Mouse (Mus musculus) NIH3T3 (cell line): ENCODE measurements at regions not wholly inside any gene's neighbourhood (a gene's known extent, or its start where the extent isn't known, plus 50 kb on each side); places are given as distances from the start of the nearest gene placed in this dataset.
A peak's percentile ranks its signal among the peaks of the same experiment; 100 is the strongest.

Source experiments
- DNase-seq: peaks from one replicate; pipeline ENCODE4 v3.0.0-alpha.2; 2012; ENCODE audit warnings: low read depth

- DNase-seq, result no peak
Measured at GRCm38 (mm10) chr13:111940275-111940674, 131.5 kb upstream of the Map3k1 start.

GRCm38 (mm10) chr13:111940796-111941513 is 132.2 kb upstream of the Map3k1 start:
- DNase-seq, result no peak

GRCm38 (mm10) chr13:111941946-111942345 is 133.2 kb upstream of the Map3k1 start:
- no peak for DNase-seq

GRCm38 (mm10) chr13:111943392-111944088 is 134.7 kb upstream of the Map3k1 start:
- DNase-seq, result no peak

- no peak for DNase-seq
Measured at GRCm38 (mm10) chr13:111944089-111944406, 135.3 kb upstream of the Map3k1 start.

GRCm38 (mm10) chr13:111946271-111946670 is 137.5 kb upstream of the Map3k1 start:
- DNase-seq, result no peak

- peak; percentile 3 for DNase-seq
Measured at GRCm38 (mm10) chr13:111946811-111947210, 138.0 kb upstream of the Map3k1 start.

- DNase-seq, result no peak
Measured at GRCm38 (mm10) chr13:111948395-111948794, 139.6 kb upstream of the Map3k1 start.

- DNase-seq, result no peak
Measured at GRCm38 (mm10) chr13:111950042-111950441, 141.2 kb upstream of the Map3k1 start.

GRCm38 (mm10) chr13:111953860-111954519 is 145.2 kb upstream of the Map3k1 start:
- no peak for DNase-seq

GRCm38 (mm10) chr13:111954520-111954884 is 145.7 kb upstream of the Map3k1 start:
- DNase-seq, result no peak

- DNase-seq, result no peak
Measured at GRCm38 (mm10) chr13:111957118-111957517, 148.3 kb upstream of the Map3k1 start.

GRCm38 (mm10) chr13:111957674-111958273 is 149.0 kb upstream of the Map3k1 start:
- DNase-seq, result no peak

- DNase-seq, result no peak
Measured at GRCm38 (mm10) chr13:111958421-111958820, 149.6 kb upstream of the Map3k1 start.

- DNase-seq, result no peak
Measured at GRCm38 (mm10) chr13:111960036-111960435, 151.2 kb upstream of the Map3k1 start.

- no peak for DNase-seq
Measured at GRCm38 (mm10) chr13:111961423-111961822, 152.6 kb upstream of the Map3k1 start.

- no peak for DNase-seq
Measured at GRCm38 (mm10) chr13:111962155-111962554, 153.4 kb upstream of the Map3k1 start.

GRCm38 (mm10) chr13:111966113-111966512 is 157.3 kb upstream of the Map3k1 start:
- DNase-seq, result no peak

GRCm38 (mm10) chr13:111966627-111967026 is 157.8 kb upstream of the Map3k1 start:
- DNase-seq, result no peak

GRCm38 (mm10) chr13:111968197-111968596 is 159.4 kb upstream of the Map3k1 start:
- no peak for DNase-seq

- DNase-seq, result no peak
Measured at GRCm38 (mm10) chr13:111974282-111974681, 165.5 kb upstream of the Map3k1 start.

GRCm38 (mm10) chr13:111975549-111975948 is 166.8 kb upstream of the Map3k1 start:
- DNase-seq, result no peak
